Mouse (Mus musculus) thymus, adult 2 months (tissue): ENCODE measurements around the gene Kctd21.

Experiments
- CTCF ChIP-seq: fragments of 200-500 bp; IDR thresholded peaks from 2 replicates; pipeline ENCODE4 v1.5.1; 2012; ENCODE audit warnings: mild to moderate bottlenecking, control low read depth, low read length, moderate library complexity, borderline replicate concordance; ENCODE audit not compliant: control insufficient read depth, poor library complexity, insufficient read depth; ENCODE audit errors: extremely low read depth
- POLR2A ChIP-seq: fragments of 200-500 bp; IDR thresholded peaks from 2 replicates; pipeline ENCODE4 v1.6.1; 2012; ENCODE audit warnings: mild to moderate bottlenecking, low read length, control low read depth, moderate library complexity; ENCODE audit not compliant: control insufficient read depth, poor library complexity, insufficient read depth; ENCODE audit errors: extremely low read depth

- TF ChIP-seq POLR2A, result no peak
- TF ChIP-seq CTCF, result no peak
These were observed 47.2 kb downstream of the Kctd21 start for GRCm38 (mm10) chr7:97379304-97379703.
